Mouse (Mus musculus) stomach, postnatal 0 days (tissue): Measurements from ENCODE around the gene Txlng.

ENCODE experiments used
- CTCF ChIP-seq: IDR thresholded peaks from 2 replicates; pipeline ENCODE4 v1.5.1; 2016; ENCODE audit warnings: antibody characterized with exemption, low read depth, mild to moderate bottlenecking, moderate library complexity
- EP300 ChIP-seq: optimal IDR thresholded peaks from 2 replicates; pipeline ENCODE3; 2016; ENCODE audit warnings: antibody characterized with exemption

- TF ChIP-seq CTCF (no peak), EP300 (no peak)
Measured at GRCm38 (mm10) chrX:162748696-162749420, 80.4 kb downstream of the Txlng start.
